Mouse (Mus musculus) liver, embryonic 15.5 days (tissue): Measurements from ENCODE around the gene Brd3os. TPM values are rescaled to one million over a fixed set of nuclear protein-coding genes. Genes with fewer than 3 reads are reported as not detected.
A peak's percentile ranks its signal among the peaks of the same experiment; 100 is the strongest.

Experiments used
- ATAC-seq: fragments of 200-750 bp; cut with Nextera tagmentation; 2 replicates; pipeline ENCODE4 v1.8.0; 2017; ENCODE audit warnings: moderate number of reproducible peaks, mild to moderate bottlenecking, moderate library complexity; ENCODE audit not compliant: insufficient read depth
- H3K27ac ChIP-seq: fragments of 300-500 bp; sonication (generic); replicated peaks from 2 replicates; pipeline ENCODE4 v1.5.1; 2015; ENCODE audit warnings: mild to moderate bottlenecking, inconsistent platforms
- H3K27me3 ChIP-seq: fragments of 300-500 bp; sonication (generic); 2 replicates; pipeline ENCODE4 v1.6.1; 2015; ENCODE audit warnings: mild to moderate bottlenecking, inconsistent platforms
- H3K36me3 ChIP-seq: fragments of 300-500 bp; sonication (generic); replicated peaks from 2 replicates; pipeline ENCODE4 v1.6.1; 2015; ENCODE audit warnings: moderate library complexity, mild to moderate bottlenecking, inconsistent platforms
- H3K4me1 ChIP-seq: fragments of 300-500 bp; sonication (generic); replicated peaks from 2 replicates; pipeline ENCODE4 v1.6.1; 2015; ENCODE audit warnings: inconsistent platforms
- H3K4me2 ChIP-seq: fragments of 300-500 bp; sonication (generic); 2 replicates; pipeline ENCODE4 v1.6.1; 2015; ENCODE audit warnings: moderate library complexity, mild to moderate bottlenecking, inconsistent platforms
- H3K4me3 ChIP-seq: fragments of 300-500 bp; sonication (generic); replicated peaks from 2 replicates; pipeline ENCODE4 v1.5.1; 2015; ENCODE audit warnings: mild to moderate bottlenecking, inconsistent platforms
- H3K9ac ChIP-seq: fragments of 300-500 bp; sonication (generic); 2 replicates; pipeline ENCODE4 v1.6.1; 2015; ENCODE audit warnings: moderate library complexity, mild to moderate bottlenecking, inconsistent platforms
- H3K9me3 ChIP-seq: fragments of 300-500 bp; sonication (generic); replicated peaks from 2 replicates; pipeline ENCODE4 v1.6.1; 2016; ENCODE audit warnings: inconsistent platforms
- WGBS: fragments of 180-500 bp; shearing (Covaris S2); methylation state at CpG from one replicate; pipeline ENCODE4 v1.1.7; 2015; ENCODE audit warnings: mixed read lengths; ENCODE audit not compliant: insufficient replicate concordance; 5-methylcytosine and 5-hydroxymethylcytosine counted together
- polyA plus RNA-seq: library from polyadenylated mRNA; unstranded; fragments of >200 nt; fragmentation: Nextera tagmentation; extraction: Ambion mirVana; gene quantifications from 2 replicates; pipeline ENCODE4 v1.2.1, GENCODE M21; 2015

The Brd3os gene
- polyA plus RNA-seq, 1 experiment from 2014 or later = 0.50 TPM

DNA sequence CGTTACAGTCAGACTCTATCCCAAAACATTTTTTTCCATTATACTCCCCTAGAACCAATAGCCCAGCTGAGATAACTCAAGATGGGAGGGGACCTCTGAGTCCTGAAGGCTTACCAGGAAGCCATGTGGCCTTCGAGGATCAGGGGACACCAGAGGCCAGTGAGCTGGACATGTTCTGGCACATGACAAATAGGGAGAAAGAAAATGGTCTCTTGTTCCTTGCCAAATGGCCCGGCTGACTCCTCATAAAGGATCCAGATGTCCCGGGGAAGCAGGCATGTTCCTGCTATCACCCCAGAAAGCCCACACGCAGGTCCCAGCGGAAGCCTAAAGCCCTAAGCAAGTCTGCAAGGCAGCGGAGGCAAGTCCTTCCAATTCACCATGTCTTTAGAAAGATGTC, 18.5 kb upstream of the Brd3os start:
- no peaks in the 10 kb centered on the region for H3K9me3 ChIP-seq
- peaks cover 67% of the 10 kb centered on the region for H3K4me1 ChIP-seq
- no peak overlapping the region for H3K27ac ChIP-seq
- peaks cover 52% of the 10 kb centered on the region for H3K27me3 ChIP-seq
- H3K4me3 ChIP-seq = no peak overlapping the region
- ATAC-seq = no peak
- 72% methylated on average over 7 of the region's 7 CpGs for WGBS
- no peak overlapping the region for H3K4me2 ChIP-seq
- H3K36me3 ChIP-seq = no peaks in the 10 kb centered on the region
- H3K9ac ChIP-seq = no peak overlapping the region

DNA sequence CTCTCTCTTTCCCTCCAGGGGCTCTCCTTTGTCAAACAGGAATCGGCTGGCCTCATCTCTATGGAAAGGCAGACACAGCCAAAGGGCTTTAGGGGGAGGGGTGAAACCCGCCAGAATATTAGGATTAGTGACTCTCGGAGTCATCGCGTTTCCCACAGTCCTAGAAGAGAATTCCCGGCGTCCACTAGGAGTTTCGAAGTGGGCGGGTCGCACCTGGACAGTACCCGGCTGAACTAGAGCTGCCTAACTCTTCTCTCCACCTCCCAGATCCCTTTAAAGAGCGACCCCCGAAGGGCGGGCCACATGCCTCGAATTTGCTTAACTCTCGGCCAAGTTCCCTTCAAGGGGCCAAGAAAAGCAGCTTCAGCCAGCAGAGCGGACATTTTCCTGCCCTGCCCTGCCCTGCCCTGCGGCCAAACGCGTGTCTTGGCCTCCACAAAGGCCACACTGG, 16.9 kb upstream of the Brd3os start:
- Histone ChIP-seq H3K27ac (no peak overlapping the region), H3K4me1 (peaks cover 51% of the 10 kb centered on the region), H3K4me2 (peak overlapping the region; percentile 99), H3K9ac (no peak overlapping the region), H3K4me3 (peak overlapping the region; percentile 74), H3K36me3 (no peaks in the 10 kb centered on the region), H3K9me3 (no peaks in the 10 kb centered on the region), H3K27me3 (peaks cover 52% of the 10 kb centered on the region)
- 15% methylated on average over 20 of the region's 20 CpGs for WGBS
- no peak for ATAC-seq

DNA sequence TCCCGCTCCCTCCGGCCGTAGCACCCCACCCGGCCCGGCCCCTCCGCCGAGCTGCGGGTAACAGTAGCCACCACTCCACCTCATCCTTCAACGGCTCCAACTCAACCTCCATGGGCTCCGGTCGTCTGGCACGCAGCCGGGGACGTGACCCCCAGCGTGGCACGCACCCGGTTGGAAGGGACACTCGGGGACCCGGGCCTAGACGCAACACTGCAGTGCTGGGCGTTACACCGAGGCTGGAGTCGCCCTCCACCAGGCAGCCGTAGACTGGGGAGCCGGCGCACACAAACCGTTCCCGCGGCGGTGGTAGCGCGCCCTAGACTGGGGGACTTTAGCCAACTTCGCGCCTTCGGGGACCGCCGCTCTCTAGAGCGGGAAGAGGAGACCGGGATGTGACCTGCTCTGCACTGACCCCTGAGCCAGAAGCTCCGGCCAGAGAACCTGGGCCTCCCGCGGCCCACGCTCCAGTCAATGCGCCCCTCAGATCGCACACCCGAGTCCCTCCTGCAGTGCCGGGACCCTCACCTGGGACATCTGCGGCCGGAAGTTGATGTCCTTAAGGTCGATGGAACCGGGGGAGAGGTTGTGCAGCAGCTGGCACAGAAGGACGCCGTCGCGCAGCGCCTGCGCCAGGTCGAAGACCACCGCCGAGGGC, 16.2 kb upstream of the Brd3os start:
- Histone ChIP-seq H3K36me3 (no peaks in the 10 kb centered on the region), H3K4me1 (peaks cover 47% of the 10 kb centered on the region), H3K27me3 (peaks cover 52% of the 10 kb centered on the region), H3K27ac (peak overlapping the region; percentile 78; the same call in 1 of the 2 replicates), H3K9ac (peak overlapping the region; percentile 61), H3K9me3 (no peaks in the 10 kb centered on the region), H3K4me2 (peak overlapping the region; percentile 99), H3K4me3 (peak overlapping the region; percentile 74)
- ATAC-seq = no peak
- WGBS = under 1% methylated on average over 60 of the region's 60 CpGs

DNA sequence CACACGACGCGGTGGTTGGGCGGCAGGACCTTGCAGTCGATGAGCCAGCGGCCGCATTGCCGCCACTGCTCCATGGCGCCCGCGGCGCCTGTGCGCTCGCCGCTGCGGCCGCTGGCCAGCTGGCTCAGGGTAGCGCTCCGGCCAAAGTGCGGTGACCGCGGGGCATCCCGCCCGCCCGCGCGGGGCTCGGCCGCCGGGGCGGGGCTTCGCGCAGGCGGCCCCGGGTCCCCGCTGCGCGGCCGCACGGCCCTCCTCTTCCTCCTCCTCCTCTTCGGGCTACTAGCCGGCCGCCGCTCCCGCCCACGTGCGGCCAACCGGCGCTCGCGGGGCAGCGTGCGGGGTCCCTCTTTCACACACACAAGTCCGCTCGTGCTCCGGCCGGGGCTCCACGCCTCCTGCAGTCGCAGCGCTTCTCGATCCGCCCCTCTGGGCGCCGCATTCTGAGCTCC, 15.7 kb upstream of the Brd3os start:
- H3K4me2 ChIP-seq = peak overlapping the region; percentile 99
- WGBS = under 1% methylated on average over 55 of the region's 64 CpGs
- H3K27ac ChIP-seq = peak overlapping the region; percentile 78
- peaks cover 52% of the 10 kb centered on the region for H3K27me3 ChIP-seq
- peak overlapping the region; percentile 61 for H3K9ac ChIP-seq
- peak overlapping the region; percentile 74 for H3K4me3 ChIP-seq
- no peaks in the 10 kb centered on the region for H3K36me3 ChIP-seq
- peak; percentile 73 for ATAC-seq
- no peaks in the 10 kb centered on the region for H3K9me3 ChIP-seq
- H3K4me1 ChIP-seq = peaks cover 47% of the 10 kb centered on the region

DNA sequence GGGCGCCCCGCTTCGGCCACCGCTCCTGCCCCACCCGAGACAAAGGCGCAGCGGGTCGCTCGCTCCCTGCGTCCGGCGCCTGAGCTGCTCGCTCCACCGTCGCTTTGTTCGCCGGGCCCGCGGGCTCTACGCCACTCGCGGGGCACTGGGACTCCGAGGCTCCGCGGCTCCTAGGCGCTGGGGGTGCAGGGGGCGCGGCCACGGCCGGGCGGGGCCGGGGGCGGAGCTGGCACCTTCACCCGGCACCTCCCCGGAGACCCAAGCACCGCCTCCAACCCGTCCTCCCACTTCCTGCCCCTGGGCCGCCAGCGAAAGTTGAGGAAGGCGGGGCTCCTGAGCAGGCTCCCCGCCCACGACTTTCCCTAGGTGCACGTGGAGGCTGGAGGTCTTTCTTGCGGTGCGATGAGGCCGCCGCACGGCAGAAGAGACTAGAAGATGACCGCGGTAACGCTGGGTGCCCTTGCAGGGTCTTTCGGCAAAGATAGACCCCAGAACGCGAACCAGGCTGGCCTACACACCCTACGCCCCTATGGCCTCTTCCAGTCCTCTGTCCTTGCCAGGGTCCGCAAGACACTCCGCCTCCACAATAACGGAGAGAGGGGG, 15.2 kb upstream of the Brd3os start, which contains the start of gene Vav2:
Vav2 (minus strand) TSS at position 179 of the 603 bp plus-strand sequence.
- peak within 1 kb of the TSS; percentile 78 for H3K27ac ChIP-seq
- no peaks in the 10 kb centered on the region for H3K9me3 ChIP-seq
- peak; percentile 91 for ATAC-seq
- WGBS = under 1% methylated on average over 58 of the region's 58 CpGs
- peak within 1 kb of the TSS; percentile 61 for H3K9ac ChIP-seq
- H3K36me3 ChIP-seq = no peaks in the 10 kb centered on the region
- H3K4me2 ChIP-seq = peak within 1 kb of the TSS; percentile 99
- H3K27me3 ChIP-seq = peaks cover 52% of the 10 kb centered on the region
- H3K4me1 ChIP-seq = peaks cover 47% of the 10 kb centered on the region
- peak within 1 kb of the TSS; percentile 74 for H3K4me3 ChIP-seq

DNA sequence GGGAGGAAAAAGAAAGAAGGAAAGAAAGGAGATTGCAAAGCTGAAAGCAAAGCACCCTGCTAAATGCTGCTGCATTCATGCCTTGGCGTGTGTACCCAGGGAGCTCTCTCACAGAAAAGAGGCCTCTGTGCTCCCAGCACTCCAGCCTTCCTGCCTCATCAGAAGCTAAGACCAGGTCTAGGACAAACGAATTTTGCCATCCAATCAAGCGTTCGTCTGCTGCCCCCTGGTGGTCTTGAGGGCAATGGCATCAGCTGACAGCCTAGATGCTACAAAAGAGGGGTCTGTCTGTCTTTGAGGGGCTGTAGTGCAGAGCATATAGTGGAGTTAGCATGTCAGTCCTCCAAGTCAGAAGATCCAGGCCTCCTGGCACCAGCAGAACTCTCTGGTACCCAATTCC, 14.1 kb upstream of the Brd3os start:
- peaks cover 47% of the 10 kb centered on the region for H3K4me1 ChIP-seq
- no peaks in the 10 kb centered on the region for H3K9me3 ChIP-seq
- H3K4me3 ChIP-seq = no peak overlapping the region
- no peak overlapping the region for H3K27ac ChIP-seq
- no peak for ATAC-seq
- H3K36me3 ChIP-seq = no peaks in the 10 kb centered on the region
- WGBS = under 1% methylated on average over 4 of the region's 4 CpGs
- peaks cover 49% of the 10 kb centered on the region for H3K27me3 ChIP-seq
- peak overlapping the region; percentile 99; the same call in 1 of the 2 replicates for H3K4me2 ChIP-seq
- H3K9ac ChIP-seq = no peak overlapping the region

DNA sequence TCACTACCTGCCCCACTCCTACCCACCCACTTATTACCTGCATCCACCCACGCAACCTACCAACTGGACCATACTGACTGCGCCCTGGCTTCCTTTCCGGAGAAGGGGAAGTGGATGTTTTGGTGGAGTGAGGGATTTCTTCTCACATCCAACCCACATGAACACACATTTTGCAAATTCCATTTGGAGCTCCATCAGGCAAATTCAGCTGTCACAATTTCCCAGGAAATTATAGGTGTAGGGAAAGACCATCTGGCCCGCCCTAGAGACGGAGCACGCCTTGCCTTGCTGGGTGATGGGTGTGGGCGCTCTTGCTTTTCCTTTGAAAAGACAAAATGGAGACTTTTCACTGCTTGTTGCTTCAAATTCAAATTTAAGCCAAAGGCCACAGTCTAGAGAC, 11.5 kb upstream of the Brd3os start:
- Histone ChIP-seq H3K9ac (no peak overlapping the region), H3K4me3 (no peak overlapping the region), H3K27ac (no peak overlapping the region), H3K36me3 (no peaks in the 10 kb centered on the region), H3K27me3 (peaks cover 24% of the 10 kb centered on the region), H3K9me3 (no peaks in the 10 kb centered on the region), H3K4me2 (no peak overlapping the region), H3K4me1 (peaks cover 25% of the 10 kb centered on the region)
- no peak for ATAC-seq
- 79% methylated on average over 7 of the region's 7 CpGs for WGBS

DNA sequence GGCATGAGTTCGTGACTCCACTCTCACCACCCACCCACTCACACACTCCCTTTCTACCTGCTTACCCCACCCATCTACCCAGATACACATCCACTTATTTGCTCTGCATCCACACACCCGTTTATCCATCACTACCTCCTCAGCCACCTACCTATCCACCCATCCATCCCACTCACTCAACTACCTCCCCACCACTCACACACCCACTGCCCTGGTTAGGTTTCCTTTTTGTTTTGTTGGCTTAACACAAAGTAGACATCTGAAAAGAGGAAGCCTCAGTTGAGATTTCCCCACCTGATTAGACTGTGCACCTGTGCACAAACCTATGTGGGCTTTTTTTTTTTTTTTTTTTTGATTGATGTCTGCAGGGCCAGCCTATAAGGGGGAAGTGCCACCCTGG, 9.5 kb upstream of the Brd3os start:
- WGBS = 50% methylated on average over 2 of the region's 2 CpGs
- peaks cover 5% of the 10 kb centered on the region for H3K4me1 ChIP-seq
- no peak overlapping the region for H3K4me3 ChIP-seq
- H3K36me3 ChIP-seq = no peaks in the 10 kb centered on the region
- H3K4me2 ChIP-seq = no peak overlapping the region
- peaks cover 5% of the 10 kb centered on the region for H3K27me3 ChIP-seq
- no peak for ATAC-seq
- no peaks in the 10 kb centered on the region for H3K9me3 ChIP-seq
- H3K9ac ChIP-seq = no peak overlapping the region
- H3K27ac ChIP-seq = no peak overlapping the region

DNA sequence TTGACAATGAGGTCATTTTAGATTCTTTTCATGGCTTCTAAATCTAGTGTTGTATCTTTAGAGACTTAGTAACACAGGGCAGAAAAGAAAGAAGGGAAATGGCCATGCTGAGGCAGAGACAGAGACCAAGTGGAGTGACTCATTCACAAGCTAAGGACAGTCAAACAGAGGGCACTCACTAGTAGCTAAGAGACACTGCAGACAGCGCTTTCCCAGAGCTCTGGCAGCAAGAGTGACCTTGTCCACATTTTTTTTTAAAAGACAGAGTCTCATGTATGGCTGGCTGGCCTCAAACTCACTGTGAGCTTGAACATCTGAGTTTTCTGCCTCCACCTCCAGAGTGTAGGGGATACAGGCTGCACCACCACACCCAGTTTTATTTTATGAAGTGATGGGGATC, 4.2 kb upstream of the Brd3os start:
- H3K27ac ChIP-seq = no peak overlapping the region
- H3K4me1 ChIP-seq = peaks cover 24% of the 10 kb centered on the region
- H3K9ac ChIP-seq = no peak overlapping the region
- ATAC-seq = no peak
- no peaks in the 10 kb centered on the region for H3K27me3 ChIP-seq
- no peaks in the 10 kb centered on the region for H3K9me3 ChIP-seq
- 61% methylated on average over 1 of the region's 1 CpGs for WGBS
- H3K4me3 ChIP-seq = no peak overlapping the region
- no peak overlapping the region for H3K4me2 ChIP-seq
- no peaks in the 10 kb centered on the region for H3K36me3 ChIP-seq

DNA sequence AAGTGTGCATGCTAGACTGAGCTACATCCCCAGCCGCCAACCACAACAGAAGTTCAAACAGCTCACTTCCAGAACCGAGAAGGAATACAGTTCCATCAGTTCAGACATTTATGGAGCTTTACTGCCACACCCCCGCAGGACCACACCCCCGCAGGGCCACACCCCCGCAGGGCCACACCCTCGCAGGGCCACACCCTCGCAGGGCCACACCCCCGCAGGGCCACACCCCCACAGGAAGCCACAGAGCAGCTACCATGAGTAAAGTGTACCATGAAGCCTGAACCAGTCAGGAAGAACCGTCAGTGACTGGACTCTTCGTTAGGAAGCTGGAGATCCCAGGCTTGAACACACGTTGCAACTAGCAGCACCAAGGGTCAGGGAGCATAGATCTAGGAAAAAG, 3.8 kb upstream of the Brd3os start:
- no peak; the same call in 1 of the 2 replicates for ATAC-seq
- H3K27me3 ChIP-seq = no peaks in the 10 kb centered on the region
- H3K4me2 ChIP-seq = no peak overlapping the region
- no peak overlapping the region for H3K4me3 ChIP-seq
- peaks cover 28% of the 10 kb centered on the region for H3K4me1 ChIP-seq
- H3K36me3 ChIP-seq = no peaks in the 10 kb centered on the region
- H3K27ac ChIP-seq = no peak overlapping the region
- 7% methylated on average over 11 of the region's 11 CpGs for WGBS
- no peak overlapping the region for H3K9ac ChIP-seq
- H3K9me3 ChIP-seq = no peaks in the 10 kb centered on the region

DNA sequence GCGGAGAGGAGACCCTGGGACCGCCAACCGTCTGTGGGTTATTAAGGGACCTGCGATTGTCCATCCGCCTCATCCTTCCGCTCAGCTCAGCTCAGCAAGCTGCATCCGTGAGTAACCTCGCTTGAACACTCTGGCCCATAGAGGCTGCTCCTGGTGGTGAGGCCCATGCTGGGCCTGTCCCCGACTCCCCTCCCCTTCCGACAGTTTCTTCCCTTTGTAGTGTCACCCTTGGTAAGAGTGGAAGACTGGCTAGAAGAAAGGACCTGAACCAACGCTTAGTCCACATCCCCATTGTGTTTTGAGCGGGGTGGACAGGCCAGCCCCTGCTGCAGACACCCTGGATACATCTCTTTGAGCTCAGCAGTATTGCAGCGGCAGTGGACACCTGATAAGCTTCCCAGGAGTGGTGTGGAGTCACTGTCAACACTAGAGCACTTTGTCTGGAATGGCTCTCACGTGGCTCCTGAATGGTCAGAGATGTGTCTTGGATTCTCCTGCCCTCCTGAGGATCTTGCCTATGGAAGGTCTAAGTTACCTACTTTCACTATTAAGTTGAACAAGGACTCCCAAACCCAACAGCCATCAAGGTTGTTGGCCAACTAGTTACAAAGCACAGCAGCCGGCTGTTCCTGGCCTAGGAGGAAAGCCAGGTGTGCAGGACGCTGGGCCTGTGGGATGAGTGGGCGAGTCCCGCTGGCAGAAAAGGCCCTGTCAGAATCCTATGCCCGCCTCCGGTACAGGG, 755 bp downstream of the Brd3os start:
- no peak overlapping the region for H3K27ac ChIP-seq
- peaks cover 28% of the 10 kb centered on the region for H3K4me1 ChIP-seq
- H3K36me3 ChIP-seq = peaks cover 30% of the 10 kb centered on the region
- peak; percentile 38 for ATAC-seq
- 35% methylated on average over 20 of the region's 20 CpGs for WGBS
- no peaks in the 10 kb centered on the region for H3K9me3 ChIP-seq
- H3K4me2 ChIP-seq = peak overlapping the region; percentile 92
- peak overlapping the region; percentile 46 for H3K9ac ChIP-seq
- H3K27me3 ChIP-seq = no peaks in the 10 kb centered on the region
- H3K4me3 ChIP-seq = peak overlapping the region; percentile 63
